Mouse (Mus musculus): Measurements from ENCODE around the gene Ccdc170.

GRCm38 (mm10) chr10:4460201-4460600 lies 22.1 kb upstream of the Ccdc170 start:
- TF ChIP-seq CTCF (IDR thresholded peaks at IDR 0.05; ENCODE audit: low read depth) = no peak
- TF ChIP-seq EP300 (optimal IDR thresholded peaks at IDR 0.05) = no peak

Data from stomach, postnatal 0 days (tissue).